Mouse (Mus musculus) spleen, embryonic (tissue): Measurements from ENCODE around the gene Efna5.

ENCODE experiments used
- CTCF ChIA-PET: fragments of 350-600 bp; sonication (Branson Sonifier 250); formaldehyde crosslinking; loops from one replicate; lab custom pipeline; 2022; lab: Charles Lee

The Efna5 gene

DNA sequence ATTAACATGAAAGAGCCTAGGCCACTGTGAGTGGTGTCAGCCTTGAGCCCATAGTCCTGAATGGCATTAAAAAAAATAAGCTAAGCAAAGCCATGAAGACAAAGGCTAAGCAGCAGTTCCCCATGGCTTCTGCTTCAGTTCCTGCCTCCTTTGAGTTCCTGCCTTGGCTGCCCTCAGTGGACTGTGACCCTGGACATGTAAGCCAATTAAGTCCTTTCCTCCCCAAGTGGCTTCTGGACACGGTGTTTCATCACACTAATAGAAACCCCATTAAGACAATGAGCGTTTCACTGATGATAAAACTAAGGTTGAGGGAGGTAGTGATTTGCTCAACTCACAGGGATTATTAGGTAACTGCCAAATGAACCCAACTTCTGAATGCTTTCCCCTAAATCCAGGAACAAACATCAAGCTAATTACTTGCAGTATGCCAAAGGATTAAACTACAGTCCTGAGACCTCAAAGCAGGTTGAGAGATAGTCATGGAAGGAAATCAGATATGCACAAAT lies 128.7 kb downstream of the Efna5 start:
- CTCF ChIA-PET = no interaction called here

- CTCF ChIA-PET = interaction anchor here (0.7 kb wide), 1 partner anchor 11 kb away, joined by 3 read pairs; no protein-coding TSS in a partner anchor
Observed at GRCm38 (mm10) chr17:62750647-62751046, 130.5 kb downstream of the Efna5 start.

- CTCF ChIA-PET = interaction anchor here (0.6 kb wide), 1 partner anchor 29 kb away, joined by 5 read pairs; no protein-coding TSS in a partner anchor
Observed at GRCm38 (mm10) chr17:62748803-62749619, 132.1 kb downstream of the Efna5 start.

DNA sequence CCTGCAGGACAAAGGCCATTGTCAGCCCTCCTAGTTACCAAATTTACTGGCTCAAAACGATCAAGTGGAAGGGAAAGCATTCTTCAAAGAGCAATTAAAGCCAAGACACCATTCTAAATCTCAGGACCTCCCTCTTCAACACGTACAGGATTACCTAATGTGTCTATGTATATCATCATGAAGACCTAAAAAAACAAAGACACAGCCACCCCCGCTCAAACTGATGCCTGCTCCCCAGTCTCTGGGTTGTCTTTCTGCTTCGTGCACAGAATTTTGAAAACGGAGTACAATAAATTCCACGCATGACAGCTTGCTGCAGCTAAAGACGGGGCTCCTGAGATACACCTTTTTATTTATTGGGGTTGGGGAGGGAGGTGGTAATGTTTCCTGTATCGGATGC lies 133.7 kb downstream of the Efna5 start:
- CTCF ChIA-PET = no interaction called here

GRCm38 (mm10) chr17:62746827-62747226 lies 134.3 kb downstream of the Efna5 start:
- CTCF ChIA-PET = no interaction called here

DNA sequence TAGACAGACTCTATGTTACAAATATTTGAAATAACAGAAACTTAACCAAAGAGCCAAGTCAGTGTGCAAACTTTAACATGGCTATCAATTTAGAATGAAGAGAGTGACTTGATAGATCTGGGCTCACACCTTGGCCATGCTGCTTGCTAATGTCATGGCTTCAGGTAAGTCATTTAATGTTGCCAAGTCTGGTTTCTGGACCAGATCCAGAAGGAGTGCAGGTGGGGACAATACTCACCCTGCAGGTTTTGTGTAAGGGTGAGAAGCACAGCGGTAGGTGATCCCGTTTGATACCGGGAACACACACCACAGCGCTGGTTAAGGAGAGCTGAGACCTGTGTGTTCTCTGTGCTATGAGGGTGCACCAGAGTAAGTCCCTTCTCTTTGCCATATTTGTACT lies 135.8 kb downstream of the Efna5 start:
- CTCF ChIA-PET = no interaction called here

DNA sequence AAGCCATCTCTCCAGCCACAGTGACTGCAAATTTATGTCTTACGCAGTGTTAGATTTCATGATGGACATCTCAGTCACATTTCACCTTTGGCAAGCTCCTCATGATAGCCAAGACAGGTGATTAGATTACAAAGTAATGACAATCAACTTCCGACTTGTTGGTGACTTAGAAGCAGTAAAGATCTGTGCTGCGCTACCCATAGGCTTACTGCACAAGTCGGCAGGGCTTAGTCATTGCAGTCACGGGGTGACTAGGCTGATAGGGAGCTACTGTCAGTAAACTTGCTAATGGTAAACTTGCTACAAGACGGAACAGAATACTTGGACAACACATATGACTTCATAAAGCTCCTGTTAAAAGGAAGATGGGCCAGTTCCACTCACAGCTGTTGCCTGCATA lies 136.9 kb downstream of the Efna5 start:
- CTCF ChIA-PET = no interaction called here

DNA sequence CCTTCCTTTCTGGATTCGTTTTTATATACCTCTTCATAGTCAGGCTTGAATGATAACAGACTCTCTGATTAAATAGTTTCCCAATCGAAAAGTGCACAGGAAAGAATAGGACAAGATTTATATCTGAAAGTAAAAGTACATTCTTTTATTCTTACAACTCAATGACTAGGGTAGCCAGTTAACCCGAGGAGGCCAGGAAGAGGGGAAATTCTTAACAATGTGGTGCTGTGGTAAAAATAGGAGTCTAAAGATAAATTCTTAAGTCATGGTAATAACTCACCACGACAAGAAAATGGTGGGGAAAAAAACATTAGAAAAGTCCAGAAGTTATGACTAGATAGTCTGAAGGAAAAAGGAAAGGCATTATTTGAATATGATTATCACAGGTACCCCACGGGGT lies 139.4 kb downstream of the Efna5 start:
- CTCF ChIA-PET = no interaction called here

DNA sequence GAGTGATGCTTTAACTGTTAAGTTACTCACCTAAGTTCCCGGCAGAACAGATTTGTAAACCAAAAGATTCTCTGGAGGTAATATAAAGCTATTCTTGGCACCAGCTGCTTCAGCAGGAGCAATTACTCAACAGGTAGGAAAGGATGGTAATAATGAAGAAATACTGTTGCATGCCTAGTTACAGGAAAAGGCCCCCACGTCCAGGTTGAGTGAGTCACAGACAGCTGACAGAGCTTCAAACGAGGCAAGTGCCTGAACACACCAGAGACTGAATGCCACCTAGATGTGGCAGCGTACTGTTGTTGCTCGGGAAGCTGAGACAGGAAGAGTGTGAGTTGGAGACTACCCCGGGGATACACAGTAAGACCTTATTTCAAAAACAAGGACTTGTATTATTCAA lies 140.1 kb downstream of the Efna5 start:
- CTCF ChIA-PET = no interaction called here

GRCm38 (mm10) chr17:62739993-62740392 lies 141.1 kb downstream of the Efna5 start:
- CTCF ChIA-PET = no interaction called here

GRCm38 (mm10) chr17:62737404-62737803 lies 143.7 kb downstream of the Efna5 start:
- CTCF ChIA-PET = no interaction called here

GRCm38 (mm10) chr17:62735943-62736342 lies 145.2 kb downstream of the Efna5 start:
- CTCF ChIA-PET = no interaction called here

DNA sequence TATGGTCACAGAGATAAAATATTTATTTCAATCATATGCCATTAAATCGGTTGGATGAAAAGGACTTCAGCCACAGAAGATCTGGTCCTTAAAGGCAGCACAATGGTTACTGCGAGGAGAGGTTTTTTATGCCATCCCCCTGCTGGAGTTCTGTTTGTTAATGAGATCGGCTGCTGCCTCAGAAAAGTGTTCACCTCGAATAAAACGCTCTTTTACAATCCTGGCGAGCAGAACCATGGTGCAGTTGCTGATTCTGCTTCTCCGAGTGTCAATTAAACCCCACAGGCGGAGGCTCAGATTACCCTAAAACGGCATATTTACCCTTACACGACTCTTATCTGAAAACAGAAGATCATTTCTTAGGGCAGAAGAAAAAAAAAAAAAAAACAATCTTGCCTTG lies 146.2 kb downstream of the Efna5 start:
- CTCF ChIA-PET = no interaction called here

DNA sequence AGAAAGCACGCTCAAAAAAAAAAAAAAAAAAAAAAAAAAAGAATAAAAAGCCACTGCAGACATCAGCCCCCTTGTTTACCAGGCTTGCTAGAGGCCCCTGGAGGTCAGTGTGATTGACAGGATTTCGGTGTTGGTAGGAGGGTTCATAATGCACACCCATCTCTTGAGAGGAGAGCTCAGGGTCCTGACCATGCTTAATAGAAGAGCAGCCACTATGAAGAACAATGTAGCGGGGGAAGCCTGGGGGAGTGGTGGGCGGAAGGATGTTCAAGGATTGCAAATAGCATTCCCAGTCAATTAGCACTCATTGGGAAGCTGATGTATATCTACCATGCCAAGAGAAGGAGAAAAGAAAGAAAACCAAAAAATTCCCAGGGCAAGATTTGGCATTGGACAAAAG lies 147.1 kb downstream of the Efna5 start:
- CTCF ChIA-PET = no interaction called here

DNA sequence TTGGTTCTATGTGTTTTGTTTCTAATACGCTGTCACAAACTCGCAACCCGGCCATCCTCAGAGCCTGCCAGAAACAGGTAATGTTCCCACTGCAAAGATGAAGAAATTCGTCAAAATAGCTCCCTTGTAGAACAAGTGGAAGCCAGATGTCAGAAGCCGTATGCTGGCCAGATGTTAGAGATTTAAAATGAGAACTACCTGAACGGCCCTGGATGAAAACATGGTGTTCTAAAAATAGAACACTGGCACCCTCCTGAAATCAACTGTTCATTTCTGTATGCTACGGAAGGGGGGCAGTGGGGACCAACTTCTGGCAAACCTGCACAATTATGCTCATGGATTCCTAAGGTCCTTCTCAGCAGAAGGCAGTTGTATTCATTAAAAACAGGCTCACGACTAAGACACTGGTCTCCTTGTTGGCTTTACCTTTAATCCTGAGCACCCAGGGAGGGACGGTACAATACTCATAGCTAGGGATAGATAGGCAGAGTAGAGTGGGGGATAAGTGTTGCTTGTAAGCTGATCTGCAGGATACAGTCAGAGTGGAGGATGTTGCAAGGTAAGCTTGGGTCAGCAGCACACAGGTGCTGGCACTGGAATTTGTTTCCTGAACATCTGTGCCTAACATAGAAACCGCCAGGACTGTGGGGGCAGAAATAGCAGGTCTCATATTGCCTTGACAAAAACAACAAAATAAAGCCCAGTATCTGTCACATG lies 151.2 kb downstream of the Efna5 start:
- CTCF ChIA-PET = no interaction called here

- CTCF ChIA-PET = no interaction called here
Observed at GRCm38 (mm10) chr17:62728142-62728917, 152.8 kb downstream of the Efna5 start.

GRCm38 (mm10) chr17:62726102-62726501 lies 155.0 kb downstream of the Efna5 start:
- CTCF ChIA-PET = no interaction called here

- CTCF ChIA-PET = no interaction called here
Observed at GRCm38 (mm10) chr17:62722962-62723361, 158.2 kb downstream of the Efna5 start.

DNA sequence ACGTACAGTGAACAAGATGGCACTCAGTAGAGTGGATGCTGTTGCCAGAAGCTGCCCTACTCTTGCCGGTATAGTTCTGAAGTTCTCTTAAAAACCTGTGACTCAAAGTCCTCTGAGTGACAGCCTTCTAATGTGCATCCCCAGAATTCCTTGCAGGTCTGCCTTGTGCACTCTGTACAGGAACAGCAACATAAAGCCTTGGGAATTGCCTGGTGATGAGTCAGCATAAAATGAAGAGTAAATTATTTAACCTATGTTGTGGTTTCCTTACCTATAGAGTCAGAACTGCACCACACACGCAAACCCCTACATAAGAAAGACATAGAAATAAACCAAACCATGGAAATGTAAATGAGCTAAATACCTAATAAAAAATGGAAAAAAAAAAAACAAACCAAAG lies 159.5 kb downstream of the Efna5 start:
- CTCF ChIA-PET = no interaction called here

DNA sequence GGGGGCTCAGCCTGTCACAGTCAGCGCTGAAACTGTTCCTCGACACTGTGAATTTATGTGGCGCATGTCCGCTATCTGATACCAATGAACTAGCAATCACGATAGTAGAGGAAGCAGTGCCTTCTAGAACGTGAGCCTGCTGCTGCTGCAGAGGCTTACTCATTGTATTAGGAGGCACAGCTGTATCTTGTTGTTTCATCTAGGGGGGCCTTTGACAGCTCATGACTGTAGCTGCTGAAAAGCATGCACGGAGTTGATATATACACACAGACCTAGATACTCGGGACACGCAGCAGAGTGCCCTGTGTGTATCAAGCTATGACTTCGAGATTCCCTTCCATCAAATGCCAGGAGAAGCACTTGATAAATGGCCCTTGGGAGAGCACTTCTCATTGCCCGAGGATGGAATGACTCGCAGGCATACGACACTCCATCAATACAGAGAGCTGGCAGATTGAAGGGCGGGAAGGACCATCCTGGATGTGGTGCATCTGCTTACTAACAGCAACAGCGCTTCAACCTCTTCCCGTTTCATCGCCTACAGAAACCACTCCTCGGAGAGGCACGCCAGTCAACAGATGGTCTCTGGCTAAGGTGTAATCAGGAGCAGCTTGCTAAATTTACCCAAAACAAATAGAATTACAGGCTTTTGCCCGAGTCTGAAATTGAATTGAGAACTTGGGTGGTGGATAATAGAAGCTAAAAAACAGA lies 160.2 kb downstream of the Efna5 start:
- CTCF ChIA-PET = interaction anchor here (0.6 to 0.7 kb wide), 2 partner anchors 28 to 32 kb away, joined by 4 to 5 read pairs; no protein-coding TSS in a partner anchor

DNA sequence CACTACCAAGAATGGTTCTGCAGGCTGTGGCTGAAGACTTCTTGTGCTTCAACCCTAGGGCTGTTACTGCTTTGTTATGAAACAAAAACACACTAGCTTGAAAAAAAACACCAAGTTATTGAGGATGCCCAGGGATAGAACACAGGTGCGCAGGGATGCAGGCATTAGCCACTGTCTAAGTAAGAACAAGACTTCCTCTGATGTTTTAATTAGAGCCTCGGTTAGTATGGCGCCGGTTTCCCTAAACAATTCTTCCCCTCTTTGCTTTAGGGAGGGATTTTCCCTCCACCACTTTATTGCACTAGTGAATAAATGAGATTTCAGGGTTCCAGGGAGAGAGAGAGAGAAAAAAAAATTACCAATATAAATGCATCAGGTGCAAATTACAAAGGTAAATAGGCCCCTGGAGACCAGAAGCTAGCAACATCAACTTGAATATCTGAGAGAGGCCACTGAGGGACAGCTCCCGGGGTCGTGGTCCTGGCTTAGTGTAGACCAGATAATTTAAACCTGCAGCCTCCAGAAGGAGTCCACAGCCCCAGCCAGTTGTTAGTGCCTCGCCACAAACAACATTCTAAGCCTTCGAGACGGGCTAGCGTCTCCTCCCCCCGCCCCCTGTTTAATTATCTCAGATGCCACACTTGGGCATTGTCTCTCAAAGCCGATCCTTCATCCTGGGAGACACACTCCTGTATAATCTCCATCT lies 163.5 kb downstream of the Efna5 start:
- CTCF ChIA-PET = no interaction called here
